Mouse (Mus musculus): ENCODE data around the gene Lrrfip1. TPM values are rescaled to one million over a fixed set of nuclear protein-coding genes. Genes with fewer than 3 reads are reported as not detected.

Gene Lrrfip1
- polyA plus RNA-seq, 1 experiment from 2014 or later, result 26.2 TPM

DNA sequence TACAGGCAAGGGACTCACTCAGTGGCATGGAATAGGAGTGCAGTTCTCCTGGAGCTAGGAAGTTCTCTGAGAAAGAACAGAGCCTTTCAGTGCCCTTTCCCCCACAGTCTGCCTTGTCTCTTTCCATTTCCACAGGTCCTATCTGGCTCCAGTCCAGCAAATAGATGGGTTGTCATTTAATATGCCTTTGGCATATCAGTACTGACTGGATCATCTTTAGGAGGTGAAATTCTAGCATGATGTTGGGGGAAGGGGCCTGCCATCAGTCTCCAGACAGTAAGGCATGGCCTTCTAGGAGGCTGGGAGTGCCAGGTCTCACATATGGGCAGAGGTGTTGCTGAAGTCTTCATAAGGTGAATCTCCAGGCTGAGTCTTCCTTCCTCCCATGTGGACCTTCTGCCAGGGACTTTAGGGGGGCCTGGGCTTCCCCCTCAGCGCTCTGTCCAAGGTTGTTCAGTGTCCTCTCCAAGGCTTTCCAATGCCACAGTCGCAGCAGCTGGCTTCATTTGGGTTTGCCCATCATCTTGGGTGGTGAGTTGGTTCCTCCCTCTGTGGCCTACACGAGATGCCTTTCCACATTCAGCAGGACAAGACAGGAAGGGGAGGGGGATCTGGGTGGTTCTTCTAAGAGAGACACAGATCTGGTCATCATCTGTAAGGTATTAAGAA, 3.5 kb downstream of the Lrrfip1 start:
- no peak overlapping the region for H3K4me3 ChIP-seq (ENCODE audit: low read depth, low read length)
- H3K27me3 ChIP-seq (ENCODE audit: control insufficient read depth, insufficient read depth, low read length), result no peaks in the 10 kb centered on the region
- H3K9me3 ChIP-seq (ENCODE audit: control insufficient read depth, low read length), result no peaks in the 10 kb centered on the region
- no peak for DNase-seq (ENCODE audit: low spot score)
- ATAC-seq (ENCODE audit: insufficient number of reproducible peaks, low FRiP score, low TSS enrichment, low read depth), result no peak
- H3K27ac ChIP-seq (replicated peaks; ENCODE audit: low read depth, low read length), result no peak overlapping the region
- H3K4me1 ChIP-seq (ENCODE audit: control insufficient read depth, insufficient read depth, low read length), result peaks cover 8% of the 10 kb centered on the region
- H3K36me3 ChIP-seq (ENCODE audit: control insufficient read depth, insufficient read depth, low read length), result no peaks in the 10 kb centered on the region
- H3K4me2 ChIP-seq (ENCODE audit: low read depth, severe bottlenecking), result no peak overlapping the region
- no peak overlapping the region for H3K9ac ChIP-seq (ENCODE audit: low read length)
- 94% methylated on average over 3 of the region's 3 CpGs for WGBS

DNA sequence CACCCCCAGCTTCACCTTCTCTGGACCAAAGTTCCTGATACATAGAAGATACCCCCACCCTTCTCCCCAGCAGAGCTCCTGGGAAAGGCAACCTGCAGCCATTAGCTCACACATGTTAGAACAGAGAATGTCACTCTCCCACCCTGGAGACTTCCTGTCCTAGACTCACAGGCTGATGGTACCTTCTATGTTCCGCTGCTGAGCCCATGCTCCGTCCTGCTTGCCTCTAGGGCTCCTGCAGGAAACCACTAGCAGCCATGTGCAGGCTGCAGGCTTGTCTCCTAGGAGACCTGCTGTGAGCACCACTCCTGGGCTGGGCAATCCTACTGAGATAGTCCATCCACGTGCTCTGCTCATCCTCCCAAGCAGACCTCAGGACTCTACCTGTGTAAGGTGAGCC, 4.1 kb downstream of the Lrrfip1 start:
- WGBS, result 93% methylated on average over 3 of the region's 3 CpGs
- DNase-seq (ENCODE audit: low spot score) (no peak), ATAC-seq (ENCODE audit: insufficient number of reproducible peaks, low FRiP score, low TSS enrichment, low read depth) (no peak)
- no peak overlapping the region for H3K27ac ChIP-seq (replicated peaks; ENCODE audit: low read depth, low read length)
- H3K9me3 ChIP-seq (ENCODE audit: control insufficient read depth, low read length), result no peaks in the 10 kb centered on the region
- no peaks in the 10 kb centered on the region for H3K36me3 ChIP-seq (ENCODE audit: control insufficient read depth, insufficient read depth, low read length)
- no peak overlapping the region for H3K9ac ChIP-seq (ENCODE audit: low read length)
- H3K27me3 ChIP-seq (ENCODE audit: control insufficient read depth, insufficient read depth, low read length), result no peaks in the 10 kb centered on the region
- H3K4me3 ChIP-seq (ENCODE audit: low read depth, low read length), result no peak overlapping the region
- H3K4me1 ChIP-seq (ENCODE audit: control insufficient read depth, insufficient read depth, low read length), result peaks cover 8% of the 10 kb centered on the region
- H3K4me2 ChIP-seq (ENCODE audit: low read depth, severe bottlenecking), result no peak overlapping the region

DNA sequence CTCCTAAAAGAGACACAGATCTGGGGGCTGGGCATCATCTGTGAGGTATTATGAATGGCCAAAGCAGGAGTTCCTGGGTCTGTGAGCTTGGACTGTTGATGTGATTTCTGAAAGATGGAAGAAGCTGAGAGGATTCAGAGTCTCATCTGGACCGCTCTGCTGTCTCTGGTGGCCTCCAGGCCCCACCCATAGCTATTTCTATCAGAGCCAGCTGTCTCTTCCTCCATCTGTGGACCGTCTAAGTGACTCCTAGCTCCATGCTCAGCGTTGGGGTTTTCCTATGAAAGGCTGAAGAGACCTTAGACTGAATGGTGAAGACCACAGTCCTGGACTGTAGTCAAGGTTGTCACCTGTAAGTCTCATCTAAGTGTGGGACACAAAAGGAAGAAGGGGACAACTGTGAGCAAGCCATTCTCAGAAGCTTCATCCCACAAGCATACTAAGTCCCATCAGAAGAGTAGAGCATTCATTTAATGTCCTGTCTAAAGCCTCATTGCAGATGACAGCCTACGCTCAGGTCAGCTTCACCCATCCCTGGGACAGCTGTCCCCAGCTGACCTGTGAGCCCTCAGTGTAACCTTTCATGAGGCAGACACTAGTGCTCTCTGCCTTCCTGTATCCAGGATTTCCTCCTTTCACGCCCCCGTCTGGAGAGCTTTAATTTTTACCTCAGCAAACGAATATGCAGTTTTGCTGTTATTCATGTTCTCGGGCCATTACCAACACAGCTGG, 5.2 kb downstream of the Lrrfip1 start:
- Histone ChIP-seq H3K27me3 (ENCODE audit: control insufficient read depth, insufficient read depth, low read length) (no peaks in the 10 kb centered on the region), H3K4me2 (ENCODE audit: low read depth, severe bottlenecking) (no peak overlapping the region), H3K4me3 (ENCODE audit: low read depth, low read length) (no peak overlapping the region), H3K9ac (ENCODE audit: low read length) (no peak overlapping the region), H3K9me3 (ENCODE audit: control insufficient read depth, low read length) (no peaks in the 10 kb centered on the region), H3K27ac (replicated peaks; ENCODE audit: low read depth, low read length) (no peak overlapping the region), H3K36me3 (ENCODE audit: control insufficient read depth, insufficient read depth, low read length) (no peaks in the 10 kb centered on the region), H3K4me1 (ENCODE audit: control insufficient read depth, insufficient read depth, low read length) (peaks cover 8% of the 10 kb centered on the region; the same call in 1 of the 2 replicates)
- ATAC-seq (ENCODE audit: insufficient number of reproducible peaks, low FRiP score, low TSS enrichment, low read depth) (no peak), DNase-seq (ENCODE audit: low spot score) (no peak)
- 84% methylated on average over 8 of the region's 8 CpGs for WGBS

DNA sequence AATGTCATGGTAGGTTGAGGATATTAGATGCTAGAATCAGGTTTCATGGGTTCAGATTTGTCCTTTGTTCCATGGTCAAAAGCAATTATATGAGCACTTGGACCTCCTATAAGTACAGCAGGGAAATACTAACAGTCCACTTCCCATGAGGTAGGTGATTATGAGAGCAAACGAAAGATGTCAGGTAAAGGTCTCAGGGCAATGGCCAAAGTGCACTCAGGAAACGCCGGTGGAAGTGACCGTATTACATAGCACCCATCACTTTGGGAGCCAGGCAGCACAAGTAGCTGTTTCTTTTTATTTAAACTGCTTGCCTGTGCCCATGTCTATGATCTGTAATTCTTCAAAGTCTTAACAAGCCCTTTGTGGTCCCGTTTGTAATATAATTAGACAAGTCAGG, 7.5 kb downstream of the Lrrfip1 start:
- H3K4me3 ChIP-seq (ENCODE audit: low read depth, low read length), result no peak overlapping the region
- no peak overlapping the region for H3K9ac ChIP-seq (ENCODE audit: low read length)
- no peaks in the 10 kb centered on the region for H3K36me3 ChIP-seq (ENCODE audit: control insufficient read depth, insufficient read depth, low read length)
- no peaks in the 10 kb centered on the region for H3K9me3 ChIP-seq (ENCODE audit: control insufficient read depth, low read length)
- 69% methylated on average over 5 of the region's 5 CpGs for WGBS
- H3K4me2 ChIP-seq (ENCODE audit: low read depth, severe bottlenecking), result no peak overlapping the region
- no peaks in the 10 kb centered on the region for H3K4me1 ChIP-seq (ENCODE audit: control insufficient read depth, insufficient read depth, low read length)
- ATAC-seq (ENCODE audit: insufficient number of reproducible peaks, low FRiP score, low TSS enrichment, low read depth) (no peak), DNase-seq (ENCODE audit: low spot score) (no peak)
- no peak overlapping the region for H3K27ac ChIP-seq (replicated peaks; ENCODE audit: low read depth, low read length)
- no peaks in the 10 kb centered on the region for H3K27me3 ChIP-seq (ENCODE audit: control insufficient read depth, insufficient read depth, low read length)

DNA sequence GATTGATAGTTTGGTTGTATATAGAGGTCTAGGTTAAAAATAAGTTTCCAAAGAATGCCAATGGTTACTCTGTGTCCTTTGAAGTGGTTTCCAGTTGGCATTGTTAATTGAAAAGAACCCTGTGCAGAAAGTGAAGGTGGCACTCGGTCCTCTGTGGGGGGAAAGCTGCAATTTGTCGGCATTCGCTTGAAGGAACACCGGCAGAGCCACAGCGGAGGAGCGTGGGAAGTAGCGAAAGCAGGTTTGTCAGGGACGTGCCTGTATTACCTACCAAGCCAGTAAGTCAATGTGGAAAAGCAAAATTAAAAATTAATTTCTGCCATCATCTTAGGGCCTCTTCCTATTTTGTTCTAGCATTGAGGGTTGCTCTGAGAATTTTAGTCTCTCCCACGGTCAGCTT, 8.2 kb downstream of the Lrrfip1 start:
- ATAC-seq (ENCODE audit: insufficient number of reproducible peaks, low FRiP score, low TSS enrichment, low read depth) (no peak), DNase-seq (ENCODE audit: low spot score) (no peak)
- H3K9ac ChIP-seq (ENCODE audit: low read length), result no peak overlapping the region
- no peaks in the 10 kb centered on the region for H3K36me3 ChIP-seq (ENCODE audit: control insufficient read depth, insufficient read depth, low read length)
- H3K27me3 ChIP-seq (ENCODE audit: control insufficient read depth, insufficient read depth, low read length), result no peaks in the 10 kb centered on the region
- H3K4me1 ChIP-seq (ENCODE audit: control insufficient read depth, insufficient read depth, low read length), result no peaks in the 10 kb centered on the region
- no peak overlapping the region for H3K27ac ChIP-seq (replicated peaks; ENCODE audit: low read depth, low read length)
- no peak overlapping the region for H3K4me2 ChIP-seq (ENCODE audit: low read depth, severe bottlenecking)
- H3K4me3 ChIP-seq (ENCODE audit: low read depth, low read length), result no peak overlapping the region
- no peaks in the 10 kb centered on the region for H3K9me3 ChIP-seq (ENCODE audit: control insufficient read depth, low read length)
- WGBS, result 87% methylated on average over 9 of the region's 9 CpGs

DNA sequence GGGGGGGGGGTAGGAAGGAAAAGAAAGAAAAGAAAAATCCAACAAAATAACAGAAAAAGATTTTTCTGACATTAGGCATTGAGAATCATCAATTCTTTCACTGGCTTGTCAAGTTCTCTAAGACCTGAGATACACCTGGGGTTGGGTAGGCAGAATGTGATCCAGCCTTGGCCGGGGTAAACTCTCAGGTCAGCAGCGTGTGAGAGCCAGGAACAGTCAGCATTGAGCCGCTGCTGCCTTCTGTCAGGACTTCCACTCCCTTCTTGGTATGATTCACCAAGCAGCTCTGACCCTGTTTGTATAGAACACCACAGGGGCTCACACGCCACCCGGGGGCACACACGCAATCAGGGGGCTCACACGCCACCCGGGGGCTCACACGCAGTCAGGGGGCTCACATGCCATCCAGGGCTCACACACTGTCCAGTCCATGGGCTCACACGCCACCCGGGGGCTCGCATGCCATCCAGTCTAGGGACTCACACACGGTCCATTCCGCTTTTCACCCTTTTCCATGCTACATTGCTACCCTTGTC, 9.7 kb downstream of the Lrrfip1 start:
- Histone ChIP-seq H3K9ac (ENCODE audit: low read length) (no peak overlapping the region), H3K4me2 (ENCODE audit: low read depth, severe bottlenecking) (no peak overlapping the region), H3K4me3 (ENCODE audit: low read depth, low read length) (no peak overlapping the region), H3K27ac (replicated peaks; ENCODE audit: low read depth, low read length) (no peak overlapping the region), H3K27me3 (ENCODE audit: control insufficient read depth, insufficient read depth, low read length) (no peaks in the 10 kb centered on the region), H3K4me1 (ENCODE audit: control insufficient read depth, insufficient read depth, low read length) (peaks cover 6% of the 10 kb centered on the region), H3K9me3 (ENCODE audit: control insufficient read depth, low read length) (no peaks in the 10 kb centered on the region), H3K36me3 (ENCODE audit: control insufficient read depth, insufficient read depth, low read length) (no peaks in the 10 kb centered on the region)
- no peak for ATAC-seq (ENCODE audit: insufficient number of reproducible peaks, low FRiP score, low TSS enrichment, low read depth)
- WGBS, result 89% methylated on average over 11 of the region's 14 CpGs
- DNase-seq (ENCODE audit: low spot score), result no peak

DNA sequence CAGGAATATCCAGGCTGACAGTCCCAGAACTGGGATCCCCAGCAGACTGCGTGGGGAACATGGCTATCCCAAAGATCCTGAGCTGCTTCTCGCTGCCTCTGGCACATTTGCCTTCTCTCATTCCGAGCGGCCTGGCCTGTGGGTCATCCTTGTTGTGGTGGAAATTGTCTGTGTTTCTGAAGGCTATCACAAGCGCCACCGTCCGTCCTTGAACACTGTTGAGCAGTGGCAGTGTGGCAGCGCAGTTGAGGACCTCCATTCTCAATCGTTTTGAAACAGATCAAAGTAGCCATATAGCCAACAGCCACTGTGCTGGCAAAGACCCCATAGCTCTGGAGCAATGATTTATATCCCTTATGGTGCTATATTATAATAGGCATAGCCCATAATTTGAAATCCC, 10.2 kb downstream of the Lrrfip1 start:
- Histone ChIP-seq H3K9me3 (ENCODE audit: control insufficient read depth, low read length) (no peaks in the 10 kb centered on the region), H3K27ac (replicated peaks; ENCODE audit: low read depth, low read length) (no peak overlapping the region), H3K4me3 (ENCODE audit: low read depth, low read length) (no peak overlapping the region), H3K4me1 (ENCODE audit: control insufficient read depth, insufficient read depth, low read length) (peaks cover 6% of the 10 kb centered on the region), H3K27me3 (ENCODE audit: control insufficient read depth, insufficient read depth, low read length) (no peaks in the 10 kb centered on the region), H3K9ac (ENCODE audit: low read length) (no peak overlapping the region), H3K36me3 (ENCODE audit: control insufficient read depth, insufficient read depth, low read length) (no peaks in the 10 kb centered on the region), H3K4me2 (ENCODE audit: low read depth, severe bottlenecking) (no peak overlapping the region)
- DNase-seq (ENCODE audit: low spot score) (no peak), ATAC-seq (ENCODE audit: insufficient number of reproducible peaks, low FRiP score, low TSS enrichment, low read depth) (no peak)
- 90% methylated on average over 9 of the region's 9 CpGs for WGBS

DNA sequence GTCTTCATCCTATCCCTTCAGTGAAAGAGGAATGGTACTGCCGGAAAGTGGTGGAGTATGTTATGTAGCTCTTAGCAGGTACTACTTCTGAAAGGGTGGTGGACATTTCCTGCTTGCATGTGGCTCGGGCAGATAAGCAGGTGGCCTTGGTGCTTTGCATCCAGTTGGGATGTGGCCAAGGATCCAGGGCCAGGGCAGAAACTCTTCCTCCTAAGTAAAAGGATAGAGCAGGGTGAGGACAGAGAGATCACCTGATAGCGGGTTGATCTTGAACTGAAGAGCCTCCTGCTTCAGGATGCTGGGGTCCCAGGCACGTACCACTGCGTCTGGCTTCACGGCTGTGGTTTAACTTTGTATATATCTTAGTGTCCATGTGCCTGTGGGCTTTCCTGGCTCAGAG, 10.7 kb downstream of the Lrrfip1 start:
- Histone ChIP-seq H3K27me3 (ENCODE audit: control insufficient read depth, insufficient read depth, low read length) (no peaks in the 10 kb centered on the region), H3K4me1 (ENCODE audit: control insufficient read depth, insufficient read depth, low read length) (peaks cover 6% of the 10 kb centered on the region), H3K4me2 (ENCODE audit: low read depth, severe bottlenecking) (no peak overlapping the region), H3K36me3 (ENCODE audit: control insufficient read depth, insufficient read depth, low read length) (no peaks in the 10 kb centered on the region), H3K4me3 (ENCODE audit: low read depth, low read length) (no peak overlapping the region), H3K9ac (ENCODE audit: low read length) (no peak overlapping the region), H3K27ac (replicated peaks; ENCODE audit: low read depth, low read length) (no peak overlapping the region), H3K9me3 (ENCODE audit: control insufficient read depth, low read length) (no peaks in the 10 kb centered on the region)
- WGBS, result 87% methylated on average over 6 of the region's 6 CpGs
- no peak for DNase-seq (ENCODE audit: low spot score)
- ATAC-seq (ENCODE audit: insufficient number of reproducible peaks, low FRiP score, low TSS enrichment, low read depth), result no peak
